Mouse (Mus musculus): Measurements from ENCODE around the gene Fam186a.

The Fam186a gene

DNA sequence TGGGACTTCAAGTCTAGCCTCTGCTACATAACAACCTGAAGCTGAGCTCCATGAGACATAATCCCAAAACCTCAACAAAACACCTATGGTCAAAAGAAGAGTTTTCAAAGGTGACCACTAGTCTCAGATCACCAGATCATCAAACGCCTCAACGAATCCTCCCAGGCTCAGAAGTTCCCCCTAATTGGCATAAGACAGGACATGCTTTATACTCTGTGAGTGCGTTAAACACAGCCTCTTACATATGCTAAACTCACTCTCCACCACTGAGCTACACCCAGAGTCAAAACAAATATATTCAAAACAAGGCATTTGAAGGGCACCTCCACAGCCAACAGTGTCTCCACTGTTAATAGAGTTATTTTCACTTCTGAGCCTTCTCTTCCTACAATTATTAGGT is 94.3 kb downstream of the Fam186a start:
- no peak for DNase-seq (ENCODE audit: low read depth, low spot score)
